Comparison of ENCODE assay signal across 9 mouse cellular contexts in the genomic region with DNA sequence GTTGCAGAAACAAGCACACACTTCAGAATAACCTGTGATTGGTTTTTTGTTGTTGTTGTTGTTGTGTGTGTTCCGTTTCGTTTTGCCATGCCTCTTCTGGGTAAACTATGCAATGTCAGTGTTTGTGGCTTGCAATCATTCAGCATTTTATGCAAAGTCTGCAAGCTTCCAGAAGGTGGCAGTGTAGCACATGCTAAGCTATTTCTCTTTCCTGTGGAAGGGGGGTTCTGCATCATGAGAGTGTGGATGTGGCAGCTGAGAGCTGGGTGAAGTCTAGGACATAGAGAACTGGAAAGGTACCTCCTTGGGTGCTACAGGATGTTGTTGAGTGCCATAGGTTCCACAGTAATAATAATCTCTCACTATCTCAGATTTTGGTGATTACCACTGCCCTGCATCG. TPM values are rescaled to one million over a fixed set of nuclear protein-coding genes. Genes with fewer than 3 reads are reported as not detected.
DNase-seq lines count a peak whose midpoint lies in the region; ATAC-seq and TF ChIP-seq lines count a peak whose summit lies in the region.
"Had no signal": no experiment of that assay in that cellular context is flagged by ENCODE, and none has a peak within 500 bp of the region (broad histone marks: within the 10 kb centered on the region; RNA-seq: fewer than 3 reads in every experiment).

No protein-coding gene starts in this region.

- no peak overlapping the region for H3ac ChIP-seq in C2C12 (ENCODE audit: control insufficient read depth, insufficient read length, low read depth)

- H3K36me3 ChIP-seq in C2C12 (ENCODE audit: control insufficient read depth, insufficient read depth): peaks cover 56% of the 10 kb centered on the region
- H3K36me3 ChIP-seq in G1E (replicated peaks): peaks cover 99% of the 10 kb centered on the region

- peak; percentile 21 for DNase-seq in kidney, postnatal 14 days
- DNase-seq in kidney, adult 9 months: no peak
- DNase-seq in G1E (ENCODE audit: low spot score): peak; percentile 31
- peak; percentile 33 for DNase-seq in thymus, postnatal 4 days
- DNase-seq in urinary bladder, adult 18-20 months (ENCODE audit: low spot score in 2 of 2): no peak
- DNase-seq in cerebellum, adult 11-12 months: no peak

- no peaks in the 10 kb centered on the region for H3K9me3 ChIP-seq in G1E (replicated peaks)
- H3K9me3 ChIP-seq: limb, embryonic 13.5 days had no signal

- ATAC-seq in G1E (ENCODE audit: extremely low read depth, insufficient number of reproducible peaks, low FRiP score, poor library complexity, severe bottlenecking): no peak
- peak; percentile 48; the same call in 1 of the 2 replicates for ATAC-seq in granulocyte monocyte progenitor cell, adult 5-6 weeks (replicated peaks; ENCODE audit: poor library complexity, severe bottlenecking)

- H3K79me3 ChIP-seq in C2C12 (ENCODE audit: low read depth): no peaks in the 10 kb centered on the region

- H3K27me3 ChIP-seq in C2C12 (ENCODE audit: control insufficient read depth, insufficient read depth, insufficient read length) (no peaks in the 10 kb centered on the region), G1E (ENCODE audit: insufficient read depth, low read length) (no peaks in the 10 kb centered on the region)
- H3K27me3 ChIP-seq: limb, embryonic 13.5 days had no signal

- no peaks in the 10 kb centered on the region for H3K79me2 ChIP-seq in C2C12 (ENCODE audit: control insufficient read depth, insufficient read depth)

- H3K4me3 ChIP-seq in C2C12 (ENCODE audit: insufficient read depth, poor library complexity, severe bottlenecking): no peak overlapping the region
- H3K4me3 ChIP-seq in G1E (ENCODE audit: low read depth, low read length): no peak overlapping the region
- H3K4me3 ChIP-seq: limb, embryonic 13.5 days had no signal

- peak; percentile 7 for TF ChIP-seq CTCF in C2C12 (IDR thresholded peaks at IDR 0.05; ENCODE audit: control insufficient read depth, insufficient read depth, insufficient read length)
- no peak for TF ChIP-seq CTCF in G1E (IDR thresholded peaks at IDR 0.05; ENCODE audit: low read depth, low read length)

- no peaks in the 10 kb centered on the region for H3K4me1 ChIP-seq in G1E (ENCODE audit: insufficient read depth, low read depth, low read length)

TF ChIP-seq in C2C12, 6 proteins besides CTCF, POLR2A, EP300 and RAD21:
- no peak for TF ChIP-seq MAX (IDR thresholded peaks at IDR 0.05)
- TF ChIP-seq CEBPB (IDR thresholded peaks at IDR 0.05; ENCODE audit: low read depth): no peak
- TF ChIP-seq MYOG (IDR thresholded peaks at IDR 0.05; ENCODE audit: control insufficient read depth, extremely low read depth, insufficient read length): no peak

RNA-seq across cellular contexts. Expression of a gene that starts 15.8 kb away (rescaled TPM):
- polyA plus RNA-seq in C2C12 (2012; fragmentation: generic; extraction: Trizol) (25.2 TPM), G1E (2012) (43.8 and 47.6 TPM in 2 replicates)
- total RNA-seq in G1E (2014; fragmentation: Nextera tagmentation) (16.9 and 33.6 TPM in 2 replicates), G1E (2017) (29.1 and 29.3 TPM in 2 replicates)
- 22.1 and 29.3 TPM in 2 replicates for total RNA-seq in granulocyte monocyte progenitor cell, adult 5-6 weeks (2014; fragmentation: Nextera tagmentation)
- 19.9 and 24.2 TPM in 2 replicates for total RNA-seq in granulocyte monocyte progenitor cell, adult 5-6 weeks (2017)

RNA-seq across cellular contexts. Expression of a gene that starts 16.1 kb away (rescaled TPM):
- polyA plus RNA-seq in C2C12 (2012; fragmentation: generic; extraction: Trizol): 41.8 TPM
- 82.7 and 83.8 TPM in 2 replicates for total RNA-seq in G1E (2014; fragmentation: Nextera tagmentation)
- 21.8 and 23.4 TPM in 2 replicates for total RNA-seq in G1E (2017)
- 56.7 and 72.3 TPM in 2 replicates for polyA plus RNA-seq in G1E (2012)
- total RNA-seq in granulocyte monocyte progenitor cell, adult 5-6 weeks (2014; fragmentation: Nextera tagmentation): 57.7 and 68.0 TPM in 2 replicates
- 32.0 and 33.0 TPM in 2 replicates for total RNA-seq in granulocyte monocyte progenitor cell, adult 5-6 weeks (2017)

Comparison
In these comparisons a context has a peak if more than half of its experiments do, and no peak if none do; other contexts are left out.
1. DNase-seq: peak in kidney, postnatal 14 days (single experiment), G1E (single experiment) and thymus, postnatal 4 days (single experiment); none in kidney, adult 9 months (single experiment), urinary bladder, adult 18-20 months (0 of 2) and cerebellum, adult 11-12 months (single experiment).